Mouse (Mus musculus): ENCODE data around the gene Zfp973. TPM values are rescaled to one million over a fixed set of nuclear protein-coding genes. Genes with fewer than 3 reads are reported as not detected.

Zfp973 gene
- 4.0 and 10.1 TPM in 2 replicates for polyA plus RNA-seq (2012; rRNA removed)

GRCm38 (mm10) chr2:176670222-176670621 is at the start of gene Zfp973:
Zfp973 (plus strand) TSS chr2:176670522.

GRCm38 (mm10) chr2:176636244-176636643 is 34.1 kb upstream of the Zfp973 start, which contains the start of gene Gm14308:
Gm14308 (minus strand) TSS chr2:176636344.

GRCm38 (mm10) chr2:176708051-176708450 is 37.7 kb downstream of the Zfp973 start, which contains the start of gene Gm14305:
Gm14305 (plus strand) TSS chr2:176708328.

Other genes with a start within 250 kb of the Zfp973 start
- 0.72 and 1.9 TPM in 2 replicates for gene Gm14435, start 246.9 kb upstream of the Zfp973 start, polyA plus RNA-seq (2012; rRNA removed)
- 4.4 and 15.0 TPM in 2 replicates for gene Gm14434, start 183.7 kb upstream of the Zfp973 start, polyA plus RNA-seq (2012; rRNA removed)
- not detected in 2 replicates for gene Zfp967, start 149.5 kb upstream of the Zfp973 start, polyA plus RNA-seq (2012; rRNA removed)
- gene Gm14308, start 34.2 kb upstream of the Zfp973 start, polyA plus RNA-seq (2012; rRNA removed): 4.1 and 23.6 TPM in 2 replicates
- gene Gm14305, start 37.8 kb downstream of the Zfp973 start, polyA plus RNA-seq (2012; rRNA removed): 9.8 and 26.5 TPM in 2 replicates
- 5.0 and 21.6 TPM in 2 replicates for gene Gm14295, start 128.1 kb downstream of the Zfp973 start, polyA plus RNA-seq (2012; rRNA removed)
- not detected in 2 replicates for gene Gm14408, start 160.6 kb downstream of the Zfp973 start, polyA plus RNA-seq (2012; rRNA removed)

Measured in central nervous system, embryonic 11.5 days (tissue).